Mouse (Mus musculus): ENCODE data around the gene Rras. TPM values are rescaled to one million over a fixed set of nuclear protein-coding genes. Genes with fewer than 3 reads are reported as not detected.
A peak's percentile ranks its signal among the peaks of the same experiment; 100 is the strongest.

Rras gene
- polyA plus RNA-seq, 1 experiment: 291 TPM

GRCm38 (mm10) chr7:45052181-45052861 lies 34.6 kb downstream of the Rras start:
- no peak for DNase-seq (ENCODE audit: low read depth)

- DNase-seq (ENCODE audit: low read depth): no peak
Measured at GRCm38 (mm10) chr7:45052862-45053116, 35.0 kb downstream of the Rras start, which contains the start of gene Prr12. Gene Prr12, minus strand, starts transcription at chr7:45052881.

GRCm38 (mm10) chr7:45053117-45053930 lies 35.6 kb downstream of the Rras start:
- no peak for DNase-seq (ENCODE audit: low read depth)

- DNase-seq (ENCODE audit: low read depth): no peak
Measured at GRCm38 (mm10) chr7:45053931-45054510, 36.3 kb downstream of the Rras start.

GRCm38 (mm10) chr7:45056329-45056971 lies 38.7 kb downstream of the Rras start:
- no peak for DNase-seq (ENCODE audit: low read depth)

- no peak for DNase-seq (ENCODE audit: low read depth)
Measured at GRCm38 (mm10) chr7:45056972-45057348, 39.2 kb downstream of the Rras start.

GRCm38 (mm10) chr7:45058607-45059571 lies 41.1 kb downstream of the Rras start:
- DNase-seq (ENCODE audit: low read depth): no peak

GRCm38 (mm10) chr7:45060632-45061122 lies 42.9 kb downstream of the Rras start:
- no peak for DNase-seq (ENCODE audit: low read depth)

- DNase-seq (ENCODE audit: low read depth): no peak
Measured at GRCm38 (mm10) chr7:45061532-45062075, 43.8 kb downstream of the Rras start.

- peak; percentile 92 for DNase-seq (ENCODE audit: low read depth)
Measured at GRCm38 (mm10) chr7:45062239-45062835, 44.6 kb downstream of the Rras start, which contains the start of the genes Nosip and Prrg2. Gene Nosip, plus strand, starts transcription at chr7:45062429. Gene Prrg2, minus strand, starts transcription at chr7:45062677.

GRCm38 (mm10) chr7:45067190-45067999 lies 49.6 kb downstream of the Rras start:
- no peak for DNase-seq (ENCODE audit: low read depth)

- no peak for DNase-seq (ENCODE audit: low read depth)
Measured at GRCm38 (mm10) chr7:45068000-45068318, 50.2 kb downstream of the Rras start.

- DNase-seq (ENCODE audit: low read depth): no peak
Measured at GRCm38 (mm10) chr7:45069671-45070070, 51.9 kb downstream of the Rras start.

Other genes with a start within 250 kb of the Rras start
- 36.7 and 40.5 TPM in 2 replicates for gene Nup62, start 201.9 kb upstream of the Rras start, polyA plus RNA-seq (2012; rRNA removed)
- 2.1 and 2.7 TPM in 2 replicates for gene Il4i1, start 201.6 kb upstream of the Rras start, polyA plus RNA-seq (2012; rRNA removed)
- gene Atf5, start 201.3 kb upstream of the Rras start, polyA plus RNA-seq (2012; rRNA removed): 139 and 143 TPM in 2 replicates
- 72.9 and 107 TPM in 2 replicates for gene Akt1s1, start 169.0 kb upstream of the Rras start, polyA plus RNA-seq (2012; rRNA removed)
- 90.6 and 94.6 TPM in 2 replicates for gene Tbc1d17, start 168.9 kb upstream of the Rras start, polyA plus RNA-seq (2012; rRNA removed)
- gene Pnkp, start 160.8 kb upstream of the Rras start, polyA plus RNA-seq (2012; rRNA removed): 43.4 and 50.8 TPM in 2 replicates
- 243 and 279 TPM in 2 replicates for gene Ptov1, start 148.2 kb upstream of the Rras start, polyA plus RNA-seq (2012; rRNA removed)
- 95.2 and 106 TPM in 2 replicates for gene Med25, start 125.2 kb upstream of the Rras start, polyA plus RNA-seq (2012; rRNA removed)
- gene Fuz, start 121.9 kb upstream of the Rras start, polyA plus RNA-seq (2012; rRNA removed): 34.2 and 34.5 TPM in 2 replicates
- 88.2 and 99.1 TPM in 2 replicates for gene Ap2a1, start 88.5 kb upstream of the Rras start, polyA plus RNA-seq (2012; rRNA removed)
- gene Tsks, start 74.8 kb upstream of the Rras start, polyA plus RNA-seq (2012; rRNA removed): 3.5 and 4.7 TPM in 2 replicates
- 17.1 and 17.9 TPM in 2 replicates for gene Cpt1c, start 43.1 kb upstream of the Rras start, polyA plus RNA-seq (2012; rRNA removed)
- 211 and 218 TPM in 2 replicates for gene Prmt1, start 31.4 kb upstream of the Rras start, polyA plus RNA-seq (2012; rRNA removed)
- 87.1 and 89.9 TPM in 2 replicates for gene Irf3, start 20.3 kb upstream of the Rras start, polyA plus RNA-seq (2012; rRNA removed)
- gene Bcl2l12, start 19.2 kb upstream of the Rras start, polyA plus RNA-seq (2012; rRNA removed): 20.3 and 22.0 TPM in 2 replicates
- 48.9 and 60.3 TPM in 2 replicates for gene Scaf1, start 1.6 kb upstream of the Rras start, polyA plus RNA-seq (2012; rRNA removed)
- gene Prr12, start 34.9 kb downstream of the Rras start, polyA plus RNA-seq (2012; rRNA removed): 5.7 and 10.5 TPM in 2 replicates
- 71.4 and 78.1 TPM in 2 replicates for gene Nosip, start 44.5 kb downstream of the Rras start, polyA plus RNA-seq (2012; rRNA removed)
- gene Prrg2, start 44.7 kb downstream of the Rras start, polyA plus RNA-seq (2012; rRNA removed): 55.7 and 72.5 TPM in 2 replicates
- gene Rcn3, start 74.3 kb downstream of the Rras start, polyA plus RNA-seq (2012; rRNA removed): 112 and 116 TPM in 2 replicates
- 152 and 158 TPM in 2 replicates for gene Fcgrt, start 85.9 kb downstream of the Rras start, polyA plus RNA-seq (2012; rRNA removed)
- gene Rps11, start 106.5 kb downstream of the Rras start, polyA plus RNA-seq (2012; rRNA removed): 218 and 429 TPM in 2 replicates
- 2,573 and 2,702 TPM in 2 replicates for gene Rpl13a, start 110.8 kb downstream of the Rras start, polyA plus RNA-seq (2012; rRNA removed)
- 3.6 and 5.6 TPM in 2 replicates for gene Gm45713, start 118.3 kb downstream of the Rras start, polyA plus RNA-seq (2012; rRNA removed)
- gene Flt3l, start 118.5 kb downstream of the Rras start, polyA plus RNA-seq (2012; rRNA removed): 37.2 and 42.7 TPM in 2 replicates
- 52.4 and 58.1 TPM in 2 replicates for gene Pih1d1, start 136.3 kb downstream of the Rras start, polyA plus RNA-seq (2012; rRNA removed)
- 33.3 and 38.5 TPM in 2 replicates for gene Aldh16a1, start 136.6 kb downstream of the Rras start, polyA plus RNA-seq (2012; rRNA removed)
- 0.86 and 0.95 TPM in 2 replicates for gene Slc17a7, start 146.0 kb downstream of the Rras start, polyA plus RNA-seq (2012; rRNA removed)
- gene Gfy, start 161.6 kb downstream of the Rras start, polyA plus RNA-seq (2012; rRNA removed): not detected in 2 replicates
- gene Pth2, start 163.0 kb downstream of the Rras start, polyA plus RNA-seq (2012; rRNA removed): not detected in 2 replicates
- 0.39 and 0.41 TPM in 2 replicates for gene Ccdc155, start 186.9 kb downstream of the Rras start, polyA plus RNA-seq (2012; rRNA removed)
- 11.5 and 18.9 TPM in 2 replicates for gene Dkkl1, start 194.2 kb downstream of the Rras start, polyA plus RNA-seq (2012; rRNA removed)
- gene Tead2, start 197.8 kb downstream of the Rras start, polyA plus RNA-seq (2012; rRNA removed): 32.6 and 50.1 TPM in 2 replicates
- gene Cd37, start 221.2 kb downstream of the Rras start, polyA plus RNA-seq (2012; rRNA removed): 19.8 and 24.3 TPM in 2 replicates
- gene Slc6a16, start 223.1 kb downstream of the Rras start, polyA plus RNA-seq (2012; rRNA removed): 0.32 and 0.46 TPM in 2 replicates

Data from gonadal fat pad, adult 2 months (tissue).